Mouse (Mus musculus) adrenal gland, adult 2 months (tissue): Measurements from ENCODE around the gene Npepl1. TPM values are rescaled to one million over a fixed set of nuclear protein-coding genes. Genes with fewer than 3 reads are reported as not detected.

Experiments used
- polyA plus RNA-seq: library from polyadenylated mRNA; depleted of rRNA; stranded (reverse); fragments of >200 nt; gene quantifications from 2 replicates; pipeline ENCODE4 v1.2.3, GENCODE M21; 2012; rRNA removed
- total RNA-seq, 2 experiments: library from RNA; stranded (reverse); gene quantifications; 2 replicates each; pipeline ENCODE4 v1.2.3; 2021

Gene Npepl1
- total and polyA plus RNA-seq, 3 experiments, result 53.8 to 156 (median 66.7) TPM

Other genes with a start within 250 kb of the Npepl1 start
- 10 to 100 TPM; 45.2 to 51.0 TPM for gene Stx16, start 34.0 kb upstream of the Npepl1 start, total RNA-seq
- gene Stx16, start 34.0 kb upstream of the Npepl1 start, polyA plus RNA-seq, result 30.7 and 31.3 TPM in 2 replicates
- gene Gnas, start 174.0 kb downstream of the Npepl1 start, total RNA-seq, result 1,000 to 10,000 TPM; 2,774 to 2,898 TPM
- gene Gnas, start 174.0 kb downstream of the Npepl1 start, polyA plus RNA-seq, result 1,329 and 1,576 TPM in 2 replicates
- gene Gm20721, start 236.4 kb downstream of the Npepl1 start, total RNA-seq, result 1 to 10 TPM; 2.1 to 2.5 TPM
- 0.07 TPM in 1 of 2 replicates, not detected in the other for gene Gm20721, start 236.4 kb downstream of the Npepl1 start, polyA plus RNA-seq